Mouse (Mus musculus) neutrophil, adult 5-6 weeks (primary cell): ENCODE data around the gene Pcbp3. TPM values are rescaled to one million over a fixed set of nuclear protein-coding genes. Genes with fewer than 3 reads are reported as not detected.
A peak's percentile ranks its signal among the peaks of the same experiment; 100 is the strongest.
"Not testable (repeated sequence)": the region's sequence is repeated elsewhere in the genome, so short reads cannot be mapped to it uniquely, and the experiment has no call there.

Source experiments
- ATAC-seq: fragments of 151-379, 151-347 bp; 2 replicates; pipeline ENCODE4 v1.8.0; 2017; ENCODE audit warnings: mild to moderate bottlenecking, moderate TSS enrichment; ENCODE audit not compliant: insufficient number of reproducible peaks, poor library complexity, low FRiP score, severe bottlenecking; ENCODE audit errors: extremely low read depth
- total RNA-seq: library from RNA; stranded (forward); fragments of 200-1000 nt; gene quantifications from 2 replicates; pipeline ENCODE4 v1.2.3, GENCODE M21; 2017

Pcbp3 gene
- total RNA-seq, 1 experiment from 2014 or later = 3.3 TPM

DNA sequence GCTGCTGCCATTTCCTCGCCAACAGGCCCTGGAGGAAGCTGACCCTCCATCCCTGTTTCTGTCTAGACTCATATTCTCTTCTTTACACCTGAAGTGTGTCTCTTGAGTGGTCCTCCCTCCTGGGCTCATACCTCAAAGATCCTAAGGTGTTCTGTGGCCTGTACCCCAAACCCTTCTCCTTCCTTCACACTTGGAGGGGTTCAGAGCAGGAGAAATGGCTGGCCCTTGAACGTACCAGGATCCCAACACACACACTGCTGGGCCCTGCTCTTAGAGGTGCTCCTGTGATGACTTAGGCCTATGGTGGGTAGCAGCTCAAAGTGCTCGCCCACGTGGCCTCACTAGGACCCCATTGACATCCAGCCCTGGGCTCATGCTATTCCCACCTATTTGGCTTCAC, 196.8 kb downstream of the Pcbp3 start:
- ATAC-seq = no peak

DNA sequence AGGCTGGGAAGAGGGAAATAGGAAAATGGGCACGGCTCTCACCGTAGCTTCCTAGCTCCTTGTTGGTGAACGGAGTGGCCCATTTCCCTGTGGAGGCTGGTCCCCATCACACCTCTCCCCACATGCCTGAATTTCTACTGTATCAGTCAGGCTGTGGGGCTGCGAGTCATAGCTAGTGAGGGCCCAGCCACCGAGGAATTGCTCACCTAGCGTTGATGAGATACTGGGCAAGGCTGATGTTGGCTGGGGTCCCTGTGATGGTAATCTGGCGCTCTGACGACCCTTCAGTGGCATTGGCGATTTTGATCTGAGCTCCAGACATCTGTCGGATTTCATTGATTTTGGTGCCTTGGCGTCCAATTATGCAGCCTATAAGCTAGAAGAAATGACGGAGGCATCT, 198.7 kb downstream of the Pcbp3 start:
- no peak for ATAC-seq

DNA sequence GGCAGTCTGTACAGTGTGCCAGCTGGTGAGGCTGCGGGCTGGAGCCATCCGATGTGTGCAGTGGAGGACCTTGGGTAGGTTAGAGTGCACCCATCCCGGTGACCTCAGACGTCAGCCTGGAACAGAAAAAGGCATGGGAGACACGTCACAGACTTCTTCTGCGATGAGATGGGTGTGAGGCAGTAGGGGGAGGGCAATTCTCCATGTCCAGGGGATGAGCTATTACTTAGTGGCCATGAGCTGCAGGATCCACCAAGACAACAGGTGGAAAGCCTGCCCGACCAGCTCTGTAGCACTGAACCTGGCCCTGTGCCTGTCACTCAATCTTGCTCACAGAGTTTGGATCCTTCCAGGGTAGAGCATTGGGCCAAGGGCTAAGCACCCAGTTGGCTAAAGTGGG, 199.3 kb downstream of the Pcbp3 start:
- no peak for ATAC-seq

DNA sequence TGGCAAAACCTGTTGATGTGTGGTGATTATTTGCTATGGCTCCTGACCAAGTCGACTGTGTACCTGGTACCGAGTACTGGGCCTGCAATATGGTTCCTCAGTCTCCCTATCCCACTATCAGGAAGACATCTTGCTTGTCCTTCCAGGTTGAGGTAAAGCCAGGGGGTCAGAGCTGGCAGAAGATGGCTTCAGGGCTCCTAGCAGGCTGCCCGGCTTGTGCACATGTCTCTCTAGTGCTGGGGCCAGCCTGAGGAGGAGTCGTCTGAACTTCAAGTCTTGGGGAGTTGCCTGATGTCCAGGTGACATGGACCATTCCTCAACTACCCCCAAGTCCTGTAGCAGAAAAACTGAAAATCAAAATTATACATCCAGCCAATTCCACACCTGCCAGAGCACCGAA, 201.8 kb downstream of the Pcbp3 start:
- no peak for ATAC-seq

DNA sequence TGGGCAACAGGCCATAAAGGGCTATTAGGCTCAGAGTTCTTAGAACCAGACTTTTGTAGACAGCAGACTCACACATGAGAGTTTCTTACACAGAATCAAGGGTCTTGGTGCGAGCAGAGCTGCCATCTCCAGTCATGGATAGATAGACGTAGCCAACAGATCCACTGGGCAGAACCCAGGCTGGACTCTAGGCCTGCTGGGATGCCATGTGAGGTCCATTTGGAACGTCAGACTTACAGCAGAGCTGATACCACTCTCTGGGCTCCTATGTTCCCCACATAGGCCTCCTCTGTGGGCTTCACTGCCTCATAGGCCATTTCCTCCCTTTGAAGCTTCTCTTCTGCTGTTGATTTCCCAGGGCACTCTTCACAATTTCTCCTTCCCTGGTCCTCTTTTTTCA, 208.0 kb downstream of the Pcbp3 start:
- ATAC-seq = no peak

DNA sequence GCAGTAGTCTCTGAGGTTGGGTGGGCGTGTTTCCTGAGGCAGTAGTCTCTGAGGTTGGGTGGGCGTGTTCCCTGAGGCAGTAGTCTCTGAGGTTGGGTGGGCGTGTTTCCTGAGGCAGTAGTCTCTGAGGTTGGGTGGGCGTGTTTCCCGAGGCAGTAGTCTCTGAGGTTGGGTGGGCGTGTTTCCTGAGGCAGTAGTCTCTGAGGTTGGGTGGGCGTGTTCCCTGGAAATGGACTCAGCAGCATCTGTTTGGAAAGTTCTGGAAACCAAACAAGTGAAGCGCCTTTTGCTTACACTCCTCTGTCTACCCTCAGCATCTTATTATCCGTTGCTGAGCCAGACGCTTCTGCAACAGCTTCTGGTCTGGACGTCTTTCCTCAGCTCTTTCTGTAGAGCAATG, 217.4 kb downstream of the Pcbp3 start:
- ATAC-seq = not testable (repeated sequence)

DNA sequence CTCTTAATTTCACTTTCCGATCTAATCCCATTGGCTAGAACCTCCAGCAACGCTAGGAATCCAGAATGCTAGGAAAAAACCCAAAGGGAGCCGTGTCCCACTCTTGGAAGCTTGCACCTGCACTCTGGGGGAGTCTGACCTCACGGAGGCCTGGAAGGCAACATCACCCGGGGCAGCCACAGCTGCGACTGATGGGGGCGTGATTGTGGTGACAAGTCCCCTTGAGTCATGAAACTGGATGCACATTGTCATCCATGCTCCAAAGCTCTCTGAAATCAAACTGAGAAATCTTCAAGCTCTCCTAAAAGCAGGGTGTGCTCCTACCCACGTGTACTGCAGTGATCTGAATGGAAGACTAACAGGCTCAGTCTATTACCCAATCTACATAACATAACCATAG, 224.9 kb downstream of the Pcbp3 start:
- ATAC-seq = no peak

DNA sequence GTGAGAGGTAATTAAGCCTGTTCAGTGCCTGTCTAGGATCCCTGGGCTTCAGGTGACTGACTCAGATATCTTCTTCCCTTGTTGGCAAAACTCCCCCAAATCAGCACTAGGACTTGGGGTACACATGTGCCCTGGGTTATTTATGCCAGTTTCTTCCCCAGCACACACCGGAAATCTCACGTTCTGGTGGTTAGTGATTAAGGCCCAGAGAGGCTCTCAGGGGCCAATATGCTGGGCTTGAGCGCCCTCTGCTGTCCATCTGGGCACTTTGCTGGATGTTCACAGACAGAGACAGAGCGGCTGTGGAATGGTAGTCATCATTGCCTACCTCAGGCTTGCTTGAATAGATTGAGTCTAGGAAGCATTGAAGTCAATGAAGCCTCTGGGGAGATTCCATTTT, 226.7 kb downstream of the Pcbp3 start:
- peak; percentile 46; the same call in 1 of the 2 replicates for ATAC-seq

DNA sequence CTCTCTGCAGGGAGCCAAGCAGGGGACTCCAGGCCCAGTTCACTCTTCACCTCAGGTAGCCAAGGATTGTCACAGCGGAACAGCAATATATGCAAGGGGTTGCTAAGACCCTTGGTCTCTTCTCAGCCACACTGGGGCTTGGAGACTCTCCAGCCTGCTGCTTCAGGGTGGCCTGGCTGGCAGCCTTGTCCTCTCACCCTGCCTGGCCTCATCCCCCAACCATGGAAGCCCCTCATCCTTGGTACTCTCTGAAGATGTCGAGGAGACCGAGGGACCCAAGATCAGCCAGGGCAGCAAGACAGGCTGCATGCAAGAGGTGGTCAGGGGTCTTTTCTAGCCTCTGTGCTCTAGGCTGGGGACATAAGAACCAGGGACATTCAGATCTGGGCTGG, 228.0 kb downstream of the Pcbp3 start:
- no peak for ATAC-seq

DNA sequence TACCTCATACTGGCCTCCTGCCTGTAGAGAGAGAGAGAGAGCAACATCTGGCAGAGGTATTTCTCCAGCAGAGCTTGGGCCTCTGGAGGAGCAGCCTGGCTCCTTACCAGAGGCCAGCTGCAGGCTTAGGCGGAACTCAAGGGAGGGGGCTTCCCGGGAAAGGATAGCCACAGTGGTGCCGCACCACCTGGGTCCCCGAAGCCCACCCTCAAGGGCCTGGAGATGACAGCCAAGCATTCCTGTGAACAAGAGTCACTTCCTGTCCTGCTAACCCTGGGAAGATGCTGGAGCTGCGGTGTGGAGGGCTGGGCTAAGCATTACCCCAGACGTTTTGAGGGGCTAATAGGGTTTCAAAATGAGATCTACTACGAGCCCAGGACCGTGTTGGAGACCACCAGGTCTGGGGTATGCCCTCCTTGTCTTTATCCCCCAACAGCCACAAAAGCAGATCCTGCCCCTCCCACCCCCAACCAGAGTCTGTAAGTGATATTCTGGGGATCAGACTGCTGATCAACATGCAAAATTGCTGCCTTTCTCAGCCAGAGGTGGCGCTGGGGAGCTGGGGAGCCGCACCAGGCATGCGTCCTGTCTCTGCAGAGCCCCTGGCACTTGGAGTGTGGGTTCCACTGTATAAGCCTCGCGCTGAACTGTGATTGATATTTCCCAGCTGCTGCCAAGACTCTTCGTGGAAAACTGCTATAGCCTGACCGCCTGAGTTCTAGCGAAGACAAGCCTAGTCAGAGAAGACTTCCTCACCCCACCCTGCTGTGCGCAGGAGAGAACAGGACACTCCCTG, 228.6 kb downstream of the Pcbp3 start:
- no peak for ATAC-seq

DNA sequence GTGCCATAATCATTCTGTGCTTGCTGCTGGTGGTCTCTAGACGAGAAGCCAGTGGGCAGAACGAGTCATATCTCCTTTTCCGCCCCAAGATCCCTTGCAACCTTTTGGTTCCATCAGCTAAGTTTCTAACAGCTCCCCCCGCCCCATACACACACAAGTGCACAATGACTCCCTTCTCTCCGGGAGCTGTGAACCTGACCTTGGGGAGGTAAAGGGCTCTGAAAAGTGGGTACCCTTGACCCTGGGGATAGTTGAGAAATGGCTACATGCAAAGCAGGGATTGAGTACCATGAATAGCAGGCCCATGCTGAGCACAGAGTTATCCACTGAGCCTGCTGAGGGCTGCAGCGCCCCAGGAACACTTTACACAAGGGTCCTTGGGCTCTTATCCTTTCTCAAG, 229.3 kb downstream of the Pcbp3 start:
- no peak for ATAC-seq

DNA sequence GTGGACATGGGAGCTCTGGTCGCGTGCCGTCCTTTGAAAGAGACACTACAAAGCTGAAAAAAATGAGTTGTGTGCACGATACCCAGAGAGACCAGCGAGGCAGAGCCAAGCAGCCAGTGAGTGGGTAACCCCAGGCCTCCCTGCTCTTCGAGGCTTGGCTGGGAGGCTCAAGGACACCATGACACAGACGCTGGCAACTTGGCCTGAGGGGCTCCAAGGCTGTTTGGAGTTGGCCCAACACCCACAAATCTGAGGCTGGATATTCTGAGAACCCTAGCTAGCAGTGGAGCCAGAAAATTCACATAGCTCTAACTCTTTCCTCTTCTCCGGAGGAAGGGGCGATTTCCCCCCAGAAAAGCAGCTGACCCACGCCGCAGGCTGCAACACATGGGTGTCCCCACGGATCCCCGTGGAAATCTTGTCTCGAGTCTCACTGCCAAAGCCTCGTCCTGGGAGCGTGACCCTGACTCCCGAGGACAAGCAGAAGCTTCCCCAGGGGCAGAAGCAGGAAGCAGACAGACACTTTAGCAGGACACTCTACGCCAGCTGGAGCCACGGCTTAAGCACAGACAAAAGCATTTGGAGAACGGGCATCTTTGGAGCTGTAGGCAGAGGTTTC, 230.0 kb downstream of the Pcbp3 start:
- ATAC-seq = no peak

DNA sequence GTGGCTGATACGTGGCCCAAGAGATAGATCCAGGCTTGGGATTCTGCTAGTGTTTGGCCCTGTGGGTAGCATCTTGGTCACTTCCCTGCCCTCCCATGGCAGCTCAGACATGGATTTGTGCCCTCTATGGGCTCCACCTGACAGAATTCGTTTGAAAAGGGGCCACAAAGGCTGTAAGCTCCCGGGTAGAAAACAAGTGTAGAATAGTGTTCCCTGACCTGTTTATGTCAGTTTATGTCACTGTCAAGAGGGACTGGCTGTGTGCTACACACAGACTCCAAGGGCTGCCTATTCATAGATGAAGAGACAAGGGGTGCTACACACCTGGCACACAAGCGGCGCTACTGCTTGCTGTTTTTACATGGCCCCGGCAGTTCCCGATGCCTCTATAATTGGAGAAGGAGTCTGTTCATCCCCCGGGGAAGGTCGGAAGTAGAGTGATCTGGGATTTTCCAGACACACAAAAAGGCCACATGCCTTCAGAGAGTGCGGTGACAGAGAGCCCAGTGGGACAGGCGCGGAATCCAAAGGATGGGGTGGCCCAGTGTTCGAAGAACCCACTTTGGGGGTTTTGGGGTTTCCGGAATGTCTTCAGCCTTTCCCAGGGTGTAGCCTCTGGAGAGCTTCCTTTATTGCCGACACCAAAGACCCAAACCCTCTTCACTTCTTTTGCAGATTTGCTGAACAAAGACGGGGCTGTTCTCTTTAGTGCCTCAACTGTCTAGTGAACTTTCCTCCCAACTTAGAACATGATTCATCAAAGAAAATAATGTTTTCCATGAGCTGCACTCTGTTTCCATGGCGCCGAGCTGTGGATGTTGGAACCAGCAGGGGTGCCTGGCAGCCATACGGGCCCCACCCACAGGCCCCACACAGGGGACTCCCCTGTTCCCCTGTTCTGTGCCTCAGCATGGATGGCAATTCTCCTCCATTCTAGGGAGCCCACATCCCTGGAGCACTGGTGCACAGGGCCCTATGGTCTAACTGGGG, 231.8 kb downstream of the Pcbp3 start:
- no peak for ATAC-seq

DNA sequence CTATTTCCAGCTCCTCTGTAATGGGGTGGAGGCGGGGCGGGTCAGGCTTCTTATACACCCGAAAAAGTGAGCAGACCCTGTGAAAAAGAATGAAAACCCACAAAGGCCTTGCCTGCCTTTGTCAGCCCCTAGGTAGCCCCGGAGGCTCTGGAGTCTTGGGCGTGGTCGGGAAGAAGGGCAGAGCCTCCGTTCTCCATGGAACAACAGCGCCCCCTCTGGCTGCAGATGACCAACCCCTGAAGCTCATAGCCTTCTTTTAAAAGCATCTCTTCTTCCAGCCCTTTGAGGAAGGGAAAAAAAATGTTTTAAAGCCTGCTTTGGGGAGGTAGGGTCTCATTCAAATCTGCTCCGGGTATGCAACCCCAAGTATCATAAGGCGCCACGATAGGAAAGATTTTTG, 233.3 kb downstream of the Pcbp3 start:
- no peak for ATAC-seq

DNA sequence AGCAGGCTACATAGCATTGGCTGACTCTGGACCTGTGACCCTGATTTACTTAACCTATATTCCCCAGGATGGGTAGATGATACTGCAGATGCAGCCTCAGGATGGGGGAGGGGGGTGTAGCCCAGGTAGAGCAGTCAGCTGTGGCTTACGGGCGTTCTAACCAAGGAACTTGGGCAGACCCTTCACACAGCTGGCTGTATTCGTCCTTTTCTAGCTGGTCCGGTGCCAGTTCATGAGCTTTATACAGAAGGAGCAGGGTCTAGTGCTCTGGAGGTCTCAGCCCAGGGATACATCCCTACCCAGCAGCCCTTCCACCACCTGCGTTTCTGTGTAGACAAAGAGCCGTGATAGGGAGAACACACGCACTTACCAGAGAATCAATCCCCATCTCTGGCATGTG, 234.4 kb downstream of the Pcbp3 start:
- no peak for ATAC-seq

DNA sequence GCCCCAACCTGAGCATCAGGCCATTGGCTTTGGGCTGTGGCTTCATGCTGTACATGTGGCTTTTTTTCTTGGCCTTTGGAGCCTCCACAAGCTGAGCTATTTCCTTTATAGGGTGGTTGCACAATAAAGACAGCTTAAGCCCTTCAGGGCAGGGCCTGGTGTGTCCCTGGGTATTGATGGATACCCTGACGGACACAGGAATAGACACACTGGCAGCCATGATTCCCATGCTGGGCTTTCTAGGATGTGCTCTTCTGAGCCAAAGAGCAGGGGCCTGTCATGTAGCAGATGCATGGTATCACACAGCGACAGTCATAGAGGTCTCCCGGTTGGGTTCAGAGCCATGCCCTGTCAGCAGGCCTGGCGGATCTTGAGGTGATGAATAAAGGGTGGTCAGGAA, 234.8 kb downstream of the Pcbp3 start:
- no peak for ATAC-seq

DNA sequence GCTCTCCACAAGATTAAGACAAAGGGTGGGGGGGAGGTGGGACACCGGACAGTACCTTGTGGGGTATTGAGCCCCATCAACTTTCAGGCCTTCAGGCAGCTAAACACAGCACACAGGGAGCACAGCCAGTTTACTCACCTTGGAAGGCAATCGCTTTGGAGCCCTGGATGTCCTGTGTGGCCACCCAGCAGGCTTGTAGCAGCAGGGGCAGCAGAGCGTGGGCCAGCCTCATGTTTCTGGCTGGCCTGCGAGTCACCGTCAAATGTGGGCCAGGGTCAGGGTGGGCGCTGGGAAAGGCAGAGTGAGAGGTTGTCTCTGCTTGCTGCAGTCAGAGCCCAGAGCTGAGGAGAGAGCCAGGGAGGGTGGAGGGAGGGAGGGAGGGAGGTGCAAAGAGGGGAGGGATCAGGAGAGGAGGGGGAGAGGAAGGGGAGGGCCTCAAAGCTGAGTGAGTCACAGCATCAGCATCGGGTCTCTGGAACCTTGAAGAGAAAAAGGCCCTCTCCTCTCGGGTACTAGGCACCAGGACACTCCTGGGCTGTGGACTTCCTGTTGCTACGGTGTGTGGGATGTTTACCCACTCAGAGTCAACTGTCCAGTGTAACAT, 235.9 kb downstream of the Pcbp3 start, which contains the start of gene Col6a1:
Gene Col6a1 (minus strand): TSS at position 487 of the 604 bp plus-strand sequence.
- no peak for ATAC-seq

DNA sequence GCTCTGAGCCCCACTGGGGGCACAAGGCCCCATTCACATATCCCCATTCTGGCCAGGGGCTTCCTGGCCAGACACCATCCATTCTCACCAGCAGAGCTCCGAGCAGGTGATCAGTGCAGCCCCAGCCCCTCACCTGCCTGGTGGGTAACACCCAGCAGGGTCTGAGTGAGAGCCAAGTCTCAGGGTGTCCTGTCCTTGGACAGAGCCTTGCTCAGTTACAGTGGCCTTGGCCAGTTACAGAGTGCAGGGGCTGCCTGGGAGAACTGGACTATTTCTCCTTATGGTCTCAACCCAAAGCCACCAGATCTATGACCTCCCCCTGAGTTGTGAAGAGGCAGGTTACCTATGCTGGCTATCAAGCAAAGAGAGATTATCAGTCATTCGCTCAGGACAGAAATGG, 236.6 kb downstream of the Pcbp3 start:
- no peak for ATAC-seq

DNA sequence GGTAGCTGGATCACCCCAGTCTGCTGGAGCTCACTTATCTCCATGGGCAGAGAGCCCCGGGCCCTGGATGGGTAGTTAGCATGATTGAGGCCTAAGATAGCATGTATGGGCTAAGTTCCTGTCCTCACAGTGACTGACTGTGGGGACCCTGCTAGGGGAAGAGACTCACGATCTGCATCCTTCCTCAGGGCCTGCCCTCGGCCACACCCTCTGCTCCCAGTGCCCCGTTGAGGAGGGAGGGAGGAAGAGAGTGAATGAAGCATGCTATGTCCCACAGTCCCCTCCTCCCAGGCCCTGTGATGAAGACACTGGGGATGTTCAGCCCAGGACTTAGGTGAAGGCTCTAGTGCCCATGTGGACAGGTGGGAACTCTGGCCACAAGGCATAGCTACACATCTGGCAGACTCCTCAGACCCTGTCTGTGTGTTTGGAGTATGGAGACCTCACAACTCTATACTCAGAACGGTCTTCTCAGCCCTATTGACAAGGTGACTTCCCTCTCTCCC, 237.4 kb downstream of the Pcbp3 start:
- ATAC-seq = no peak
